Mouse (Mus musculus): ENCODE data around the gene Gm49661. TPM values are rescaled to one million over a fixed set of nuclear protein-coding genes. Genes with fewer than 3 reads are reported as not detected.

Gene Gm49661
- polyA plus RNA-seq, 1 experiment from 2014 or later, result not detected

- Histone ChIP-seq H3K4me3 (replicated peaks; ENCODE audit: low read length) (peak overlapping the region; percentile 43), H3K36me3 (ENCODE audit: control insufficient read depth, insufficient read depth, low read length) (no peaks in the 10 kb centered on the region), H3K9me3 (replicated peaks; ENCODE audit: control insufficient read depth, low read length) (no peaks in the 10 kb centered on the region), H3K27me3 (ENCODE audit: control insufficient read depth, insufficient read depth, low read length) (no peaks in the 10 kb centered on the region), H3K4me2 (ENCODE audit: low read depth, low read length) (peak overlapping the region; percentile 79), H3K9ac (ENCODE audit: low read length) (peak overlapping the region; percentile 65), H3K27ac (ENCODE audit: low read length) (peak overlapping the region; percentile 94), H3K4me1 (ENCODE audit: control insufficient read depth, insufficient read depth, low read length) (peaks cover 41% of the 10 kb centered on the region)
- WGBS, result 30% methylated on average over 8 of the region's 8 CpGs
- no peak for ATAC-seq (ENCODE audit: insufficient read depth, low FRiP score)
These were observed 17.2 kb upstream of the Gm49661 start for GRCm38 (mm10) chr8:84986379-84986945.

- peak overlapping the region; percentile 94 for H3K27ac ChIP-seq (ENCODE audit: low read length)
- no peaks in the 10 kb centered on the region for H3K36me3 ChIP-seq (ENCODE audit: control insufficient read depth, insufficient read depth, low read length)
- H3K9me3 ChIP-seq (replicated peaks; ENCODE audit: control insufficient read depth, low read length), result no peaks in the 10 kb centered on the region
- peak; percentile 26 for ATAC-seq (ENCODE audit: insufficient read depth, low FRiP score)
- H3K4me1 ChIP-seq (ENCODE audit: control insufficient read depth, insufficient read depth, low read length), result peaks cover 45% of the 10 kb centered on the region
- WGBS, result under 1% methylated on average over 53 of the region's 53 CpGs
- peak overlapping the region; percentile 43 for H3K4me3 ChIP-seq (replicated peaks; ENCODE audit: low read length)
- no peaks in the 10 kb centered on the region for H3K27me3 ChIP-seq (ENCODE audit: control insufficient read depth, insufficient read depth, low read length)
- H3K4me2 ChIP-seq (ENCODE audit: low read depth, low read length), result peak overlapping the region; percentile 79
- peak overlapping the region; percentile 65 for H3K9ac ChIP-seq (ENCODE audit: low read length)
These were observed 16.6 kb upstream of the Gm49661 start for GRCm38 (mm10) chr8:84985684-84986378.

- Histone ChIP-seq H3K9ac (ENCODE audit: low read length) (peak overlapping the region; percentile 65), H3K27ac (ENCODE audit: low read length) (peak overlapping the region; percentile 94), H3K4me1 (ENCODE audit: control insufficient read depth, insufficient read depth, low read length) (peaks cover 47% of the 10 kb centered on the region), H3K36me3 (ENCODE audit: control insufficient read depth, insufficient read depth, low read length) (no peaks in the 10 kb centered on the region), H3K4me2 (ENCODE audit: low read depth, low read length) (peak overlapping the region; percentile 79), H3K9me3 (replicated peaks; ENCODE audit: control insufficient read depth, low read length) (no peaks in the 10 kb centered on the region), H3K27me3 (ENCODE audit: control insufficient read depth, insufficient read depth, low read length) (no peaks in the 10 kb centered on the region), H3K4me3 (replicated peaks; ENCODE audit: low read length) (peak overlapping the region; percentile 43)
- WGBS, result under 1% methylated on average over 23 of the region's 23 CpGs
- ATAC-seq (ENCODE audit: insufficient read depth, low FRiP score), result no peak
These were observed 15.9 kb upstream of the Gm49661 start for GRCm38 (mm10) chr8:84985049-84985683.

- 5% methylated on average over 16 of the region's 16 CpGs for WGBS
- peak overlapping the region; percentile 65 for H3K9ac ChIP-seq (ENCODE audit: low read length)
- H3K4me2 ChIP-seq (ENCODE audit: low read depth, low read length), result peak overlapping the region; percentile 79
- peak overlapping the region; percentile 43 for H3K4me3 ChIP-seq (replicated peaks; ENCODE audit: low read length)
- ATAC-seq (ENCODE audit: insufficient read depth, low FRiP score), result peak; percentile 5; the same call in 1 of the 2 replicates
- peaks cover 54% of the 10 kb centered on the region for H3K4me1 ChIP-seq (ENCODE audit: control insufficient read depth, insufficient read depth, low read length)
- H3K27me3 ChIP-seq (ENCODE audit: control insufficient read depth, insufficient read depth, low read length), result no peaks in the 10 kb centered on the region
- H3K27ac ChIP-seq (ENCODE audit: low read length), result peak overlapping the region; percentile 94
- H3K9me3 ChIP-seq (replicated peaks; ENCODE audit: control insufficient read depth, low read length), result no peaks in the 10 kb centered on the region
- H3K36me3 ChIP-seq (ENCODE audit: control insufficient read depth, insufficient read depth, low read length), result no peaks in the 10 kb centered on the region
These were observed 15.2 kb upstream of the Gm49661 start for GRCm38 (mm10) chr8:84984294-84985048.

DNA sequence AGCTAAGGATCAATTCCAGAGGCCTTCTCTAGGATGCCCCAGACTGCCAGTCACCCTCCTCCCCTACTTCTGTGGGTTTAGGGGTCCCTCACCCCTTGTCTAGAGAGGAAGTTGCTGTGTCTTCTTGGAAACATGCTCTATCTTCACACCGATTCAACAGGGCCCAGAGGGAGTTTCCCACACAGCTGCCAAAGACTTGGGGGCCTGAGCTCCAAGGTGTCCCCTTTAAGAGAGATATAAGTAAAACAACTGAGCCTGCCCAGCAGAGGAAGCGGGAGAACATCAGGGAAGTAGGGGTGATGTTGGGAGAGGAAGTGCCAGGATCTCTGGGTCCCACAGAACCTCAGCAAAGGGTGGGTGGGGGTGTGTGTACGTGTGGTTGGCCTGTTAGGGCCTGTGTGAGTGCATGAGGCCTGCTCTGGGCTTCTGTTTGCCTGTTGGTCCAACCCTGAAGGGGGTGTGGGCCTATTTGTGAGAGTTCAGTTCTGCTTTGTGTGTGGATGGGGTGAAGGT is 13.3 kb upstream of the Gm49661 start:
- peaks cover 62% of the 10 kb centered on the region for H3K4me1 ChIP-seq (ENCODE audit: control insufficient read depth, insufficient read depth, low read length)

DNA sequence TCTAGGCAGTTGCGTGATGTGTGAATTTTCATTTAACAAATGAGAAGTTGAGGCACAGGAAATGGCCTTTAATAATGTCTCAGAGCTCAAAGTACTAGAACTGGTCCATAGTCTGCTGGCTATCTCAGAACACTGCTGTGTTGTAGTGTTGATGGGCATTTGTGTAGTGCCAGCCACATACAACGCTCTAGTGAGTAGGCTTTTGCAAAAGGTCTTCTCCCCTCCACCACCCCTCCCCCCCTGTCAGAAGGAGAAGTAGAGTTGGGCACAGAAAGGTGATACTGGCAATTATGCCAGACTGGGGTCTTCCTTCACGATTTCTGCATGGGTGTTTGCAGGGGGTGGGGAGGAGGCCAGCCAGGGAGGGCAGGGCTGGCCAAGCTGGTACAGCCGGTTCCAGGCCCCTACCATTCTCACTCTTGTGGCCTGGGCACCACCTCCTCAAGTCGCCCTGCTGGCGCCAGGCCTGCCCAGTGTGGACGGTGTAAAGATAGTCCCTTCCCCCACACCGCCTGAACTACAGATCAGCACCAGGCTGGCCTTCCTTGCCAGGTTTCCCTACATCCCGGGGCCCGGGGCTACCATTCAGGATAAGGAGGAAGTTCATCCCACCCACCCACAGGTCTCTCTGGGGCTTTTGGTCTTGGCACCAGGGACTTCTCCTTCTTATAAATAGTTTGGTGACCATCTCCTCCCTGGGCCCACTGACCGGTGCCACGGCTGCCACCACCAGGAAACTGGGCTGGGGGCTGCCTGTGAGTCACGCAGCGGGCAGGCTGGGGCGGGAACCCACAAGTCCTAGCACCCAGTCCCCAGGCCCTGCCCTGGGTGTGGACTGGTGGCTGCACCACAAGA is 12.6 kb upstream of the Gm49661 start:
- Histone ChIP-seq H3K4me2 (ENCODE audit: low read depth, low read length) (peak overlapping the region; percentile 12; the same call in 1 of the 2 replicates), H3K27ac (ENCODE audit: low read length) (peak overlapping the region; percentile 94), H3K9me3 (replicated peaks; ENCODE audit: control insufficient read depth, low read length) (no peaks in the 10 kb centered on the region), H3K4me1 (ENCODE audit: control insufficient read depth, insufficient read depth, low read length) (peaks cover 61% of the 10 kb centered on the region), H3K4me3 (replicated peaks; ENCODE audit: low read length) (no peak overlapping the region), H3K27me3 (ENCODE audit: control insufficient read depth, insufficient read depth, low read length) (no peaks in the 10 kb centered on the region), H3K9ac (ENCODE audit: low read length) (peak overlapping the region; percentile 11; the same call in 1 of the 2 replicates), H3K36me3 (ENCODE audit: control insufficient read depth, insufficient read depth, low read length) (no peaks in the 10 kb centered on the region)
- no peak for ATAC-seq (ENCODE audit: insufficient read depth, low FRiP score)
- WGBS, result 68% methylated on average over 15 of the region's 15 CpGs

More for the DNA sequence above, 13.3 kb upstream of the Gm49661 start:
- Histone ChIP-seq H3K27ac (ENCODE audit: low read length) (peak overlapping the region; percentile 94), H3K36me3 (ENCODE audit: control insufficient read depth, insufficient read depth, low read length) (no peaks in the 10 kb centered on the region), H3K9me3 (replicated peaks; ENCODE audit: control insufficient read depth, low read length) (no peaks in the 10 kb centered on the region), H3K27me3 (ENCODE audit: control insufficient read depth, insufficient read depth, low read length) (no peaks in the 10 kb centered on the region), H3K4me3 (replicated peaks; ENCODE audit: low read length) (no peak overlapping the region), H3K9ac (ENCODE audit: low read length) (peak overlapping the region; percentile 11), H3K4me2 (ENCODE audit: low read depth, low read length) (peak overlapping the region; percentile 12; the same call in 1 of the 2 replicates)
- WGBS, result 35% methylated on average over 3 of the region's 3 CpGs
- ATAC-seq (ENCODE audit: insufficient read depth, low FRiP score), result no peak

DNA sequence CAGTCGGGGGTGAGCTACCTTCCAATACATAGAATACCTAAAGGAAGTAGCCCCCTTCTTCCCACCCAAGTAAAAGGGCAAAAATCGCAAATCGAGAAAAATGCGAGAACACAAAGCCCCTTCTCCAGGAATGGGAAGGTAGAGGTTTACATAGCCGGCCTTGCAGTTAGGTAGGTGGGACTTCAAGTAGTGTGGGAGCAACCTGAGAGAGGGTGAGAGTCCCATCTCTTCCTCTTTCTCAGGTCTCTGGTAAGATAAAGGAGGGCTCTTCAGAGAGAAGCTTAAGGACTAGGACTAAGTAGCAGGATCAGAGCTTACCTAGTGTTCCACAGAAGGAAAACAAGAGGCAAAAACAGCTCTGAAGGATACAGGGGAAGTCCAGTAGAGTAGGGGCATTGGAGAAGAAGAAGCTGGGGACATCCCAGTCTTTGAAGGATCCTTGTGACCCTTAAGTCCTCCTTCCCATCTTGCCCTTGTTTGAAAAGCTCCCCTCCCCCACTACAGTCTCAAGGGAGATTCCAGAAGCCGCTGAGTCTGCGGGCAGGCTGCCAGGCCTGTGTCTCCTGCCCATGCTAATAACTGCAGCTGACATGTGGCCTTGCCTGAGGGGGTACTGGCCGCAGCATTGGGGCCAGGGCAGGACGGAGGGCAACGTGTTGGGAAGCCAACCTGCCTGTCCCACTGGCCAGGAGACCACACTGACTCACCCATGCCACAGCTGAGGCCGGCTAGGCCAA is 11.6 kb upstream of the Gm49661 start:
- no peaks in the 10 kb centered on the region for H3K36me3 ChIP-seq (ENCODE audit: control insufficient read depth, insufficient read depth, low read length)
- H3K4me1 ChIP-seq (ENCODE audit: control insufficient read depth, insufficient read depth, low read length), result peaks cover 63% of the 10 kb centered on the region
- peak overlapping the region; percentile 94 for H3K27ac ChIP-seq (ENCODE audit: low read length)
- H3K4me2 ChIP-seq (ENCODE audit: low read depth, low read length), result peak overlapping the region; percentile 90
- peak overlapping the region; percentile 72 for H3K4me3 ChIP-seq (replicated peaks; ENCODE audit: low read length)
- no peaks in the 10 kb centered on the region for H3K27me3 ChIP-seq (ENCODE audit: control insufficient read depth, insufficient read depth, low read length)
- ATAC-seq (ENCODE audit: insufficient read depth, low FRiP score), result no peak
- H3K9me3 ChIP-seq (replicated peaks; ENCODE audit: control insufficient read depth, low read length), result no peaks in the 10 kb centered on the region
- peak overlapping the region; percentile 87 for H3K9ac ChIP-seq (ENCODE audit: low read length)
- 30% methylated on average over 11 of the region's 11 CpGs for WGBS
